Mouse (Mus musculus) naive thymus-derived CD4-positive, alpha-beta T cell, adult 2 months (primary cell): ENCODE results near the gene Trpt1.
"Not testable (repeated sequence)": the region's sequence is repeated elsewhere in the genome, so short reads cannot be mapped to it uniquely, and the experiment has no call there.

ENCODE experiments used
- DNase-seq: peaks from one replicate; pipeline ENCODE4 v3.0.0-alpha.2; 2011; ENCODE audit warnings: low read depth

The Trpt1 gene

DNA sequence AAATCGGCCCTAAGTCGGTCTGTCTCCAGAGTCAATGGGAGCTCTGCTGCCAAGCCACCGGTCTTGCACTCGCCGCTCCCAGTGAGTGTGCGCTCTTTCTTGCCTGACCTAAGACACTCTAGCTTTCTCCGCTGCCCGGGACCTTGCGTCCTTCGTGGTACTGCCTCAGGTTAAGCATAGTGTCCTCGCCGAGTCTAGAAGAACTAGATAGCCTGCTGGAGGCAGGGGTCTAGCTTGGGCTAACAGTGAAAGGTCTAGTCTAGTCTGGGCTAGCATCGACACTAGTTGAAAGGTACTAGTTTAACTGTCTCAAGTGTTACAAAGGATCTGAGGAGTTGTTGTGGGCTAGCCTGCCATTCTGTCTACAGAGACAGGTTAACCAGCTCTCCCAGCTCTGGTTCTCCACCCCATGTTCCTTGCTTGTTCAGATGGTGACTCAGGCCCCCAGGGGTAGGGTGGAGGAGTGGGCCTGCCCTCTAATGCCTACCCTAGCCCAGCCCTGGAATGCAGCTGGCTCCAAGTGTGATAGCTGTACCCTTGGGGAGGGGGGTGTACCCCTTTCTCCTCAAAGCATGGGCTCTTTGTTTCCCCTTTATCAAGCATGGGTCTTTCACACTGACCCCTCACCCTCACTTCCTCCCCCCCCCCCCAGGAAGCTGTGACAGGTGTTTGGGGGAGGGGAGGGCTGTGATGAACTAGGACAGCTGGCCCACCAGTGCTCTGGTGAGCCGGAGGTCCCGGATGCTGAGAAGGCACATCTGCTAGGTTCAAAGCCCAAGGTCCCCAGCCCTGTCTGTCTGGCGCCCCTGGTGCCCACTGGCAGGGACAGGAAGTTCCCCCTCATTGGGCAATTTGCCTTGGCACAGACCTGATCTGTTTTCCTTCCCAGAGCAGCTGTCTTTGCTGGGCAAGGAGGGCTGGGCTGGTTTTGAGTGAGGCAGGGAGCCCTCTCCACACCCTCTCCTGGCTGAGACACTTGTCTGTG, 20.1 kb upstream of the Trpt1 start, which contains the start of gene Plcb3:
Gene Plcb3 (minus strand): TSS at position 934 of the 985 bp plus-strand sequence.
- peak; percentile 74 for DNase-seq

DNA sequence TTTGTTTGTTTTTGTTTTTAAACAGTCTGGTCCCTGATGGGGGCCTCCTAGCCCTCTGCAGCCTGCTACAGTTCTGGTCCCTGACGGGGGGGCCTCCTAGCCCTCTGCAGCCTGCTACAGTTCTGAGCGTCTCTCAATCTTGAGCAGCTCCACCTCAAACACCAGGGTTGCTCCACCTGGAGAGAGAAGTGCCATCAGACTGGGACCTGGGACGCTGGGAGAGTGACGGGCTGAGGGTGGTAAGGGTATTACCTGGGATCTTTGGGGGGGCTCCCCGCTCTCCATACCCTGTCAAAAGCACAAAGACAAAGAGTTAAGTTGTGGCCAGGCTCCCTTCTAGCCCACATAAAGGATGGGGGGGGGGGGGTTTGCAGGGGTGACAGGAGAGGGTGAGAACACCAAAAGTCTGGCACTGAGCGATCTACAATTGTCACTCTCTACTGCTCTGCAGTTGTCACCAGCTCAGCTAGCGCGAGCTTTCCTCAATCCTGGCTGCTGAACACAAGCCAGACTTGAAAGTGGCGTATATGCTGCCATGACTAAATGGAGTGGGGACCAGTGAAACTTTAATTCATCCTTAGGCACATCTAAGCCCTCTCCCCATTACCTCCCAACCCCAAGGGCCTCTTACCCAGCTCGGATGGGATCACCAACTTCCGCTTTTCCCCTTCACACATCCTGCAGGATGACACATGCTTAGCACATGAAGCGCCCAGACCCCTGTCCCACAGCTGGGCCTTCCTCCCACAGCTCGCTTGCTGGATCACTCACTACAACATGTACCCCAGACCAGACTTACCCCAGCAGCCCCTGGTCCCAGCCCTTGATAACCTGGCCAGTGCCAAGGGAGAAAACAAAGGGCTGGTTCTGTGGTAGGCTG, 17.9 kb upstream of the Trpt1 start:
- DNase-seq = no peak

DNA sequence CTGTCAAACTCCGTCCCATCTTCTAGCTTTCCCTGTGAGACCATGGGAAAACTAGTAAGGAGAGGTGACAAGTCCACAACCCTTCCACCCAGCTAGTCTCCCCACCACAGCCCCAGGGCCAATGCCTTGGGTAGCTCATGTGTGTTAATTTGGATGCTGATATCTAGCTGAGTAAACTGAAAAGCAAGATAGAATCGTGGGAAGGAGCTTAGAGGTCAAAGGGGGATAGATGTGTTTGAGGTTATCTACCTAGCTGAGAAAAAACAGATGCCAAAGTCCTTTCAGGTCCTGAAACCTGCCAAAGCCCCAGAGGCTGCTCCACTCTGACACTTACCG, 17.3 kb upstream of the Trpt1 start:
- no peak for DNase-seq

DNA sequence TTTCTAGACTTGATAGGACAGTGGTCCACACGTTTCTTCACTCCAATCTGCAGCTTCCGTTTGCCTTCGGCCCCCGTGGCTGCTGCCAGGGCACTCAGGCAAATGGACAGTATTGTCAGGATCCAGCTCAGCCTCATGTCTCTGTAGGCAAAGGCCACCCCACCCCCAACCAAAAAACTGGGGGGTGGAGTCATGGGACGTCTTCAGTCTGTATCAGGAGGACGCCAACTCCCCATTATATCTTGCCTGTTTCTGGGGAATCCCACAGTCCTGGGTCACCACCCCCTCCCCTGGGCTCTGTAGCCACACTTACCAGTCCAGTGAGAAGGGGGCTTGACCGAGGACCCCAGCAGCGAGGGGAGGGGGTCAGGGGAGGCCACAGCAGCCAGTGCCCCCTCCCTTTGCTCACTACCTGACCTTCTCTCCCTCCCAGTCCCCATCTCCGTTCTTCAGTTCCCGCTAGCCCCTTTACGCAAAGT, 16.9 kb upstream of the Trpt1 start:
- peak; percentile 53 for DNase-seq

DNA sequence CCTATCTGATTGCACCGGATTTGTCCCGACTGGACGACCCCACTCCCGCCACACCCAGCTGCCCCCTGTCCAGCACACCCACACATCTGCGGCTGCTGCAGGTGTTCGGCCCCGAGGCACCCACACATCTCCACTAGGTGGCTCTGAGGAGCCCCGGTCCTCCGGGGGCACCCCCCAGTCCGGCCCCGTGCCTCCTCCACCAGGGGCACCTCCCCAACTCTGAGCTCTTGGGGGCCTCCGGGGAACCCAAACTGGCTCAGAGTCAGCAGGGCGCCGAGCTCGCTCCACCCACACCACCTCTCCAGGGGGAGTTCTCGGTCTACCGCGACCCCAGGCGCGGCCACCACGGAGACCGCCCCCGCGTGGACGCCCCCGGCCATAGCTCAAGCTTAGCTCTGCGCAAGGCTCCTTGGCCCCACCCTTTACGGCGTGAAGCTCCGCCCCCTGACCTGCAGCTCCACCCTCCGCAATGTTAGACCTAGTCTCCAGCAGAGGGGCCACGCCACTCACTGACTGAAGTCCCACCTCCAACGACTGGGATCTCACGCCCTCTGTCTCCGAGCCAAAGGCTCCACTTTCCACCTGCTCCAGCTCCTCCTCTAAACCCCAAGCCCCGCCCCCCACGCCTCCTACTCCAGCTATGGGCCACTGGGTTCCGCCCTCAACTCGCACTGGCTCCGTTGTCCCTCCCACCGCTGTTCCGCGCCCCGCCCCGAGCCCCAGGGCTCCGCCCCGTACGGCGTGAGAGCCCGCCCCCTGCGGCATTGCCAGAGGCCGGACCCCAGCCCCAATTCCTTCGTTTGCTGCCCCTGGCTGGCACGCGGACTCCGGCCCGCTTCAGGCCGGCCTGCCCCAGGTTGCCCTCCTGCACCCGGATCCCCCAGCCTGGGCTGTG, 16.2 kb upstream of the Trpt1 start:
- DNase-seq = peak; percentile 99

DNA sequence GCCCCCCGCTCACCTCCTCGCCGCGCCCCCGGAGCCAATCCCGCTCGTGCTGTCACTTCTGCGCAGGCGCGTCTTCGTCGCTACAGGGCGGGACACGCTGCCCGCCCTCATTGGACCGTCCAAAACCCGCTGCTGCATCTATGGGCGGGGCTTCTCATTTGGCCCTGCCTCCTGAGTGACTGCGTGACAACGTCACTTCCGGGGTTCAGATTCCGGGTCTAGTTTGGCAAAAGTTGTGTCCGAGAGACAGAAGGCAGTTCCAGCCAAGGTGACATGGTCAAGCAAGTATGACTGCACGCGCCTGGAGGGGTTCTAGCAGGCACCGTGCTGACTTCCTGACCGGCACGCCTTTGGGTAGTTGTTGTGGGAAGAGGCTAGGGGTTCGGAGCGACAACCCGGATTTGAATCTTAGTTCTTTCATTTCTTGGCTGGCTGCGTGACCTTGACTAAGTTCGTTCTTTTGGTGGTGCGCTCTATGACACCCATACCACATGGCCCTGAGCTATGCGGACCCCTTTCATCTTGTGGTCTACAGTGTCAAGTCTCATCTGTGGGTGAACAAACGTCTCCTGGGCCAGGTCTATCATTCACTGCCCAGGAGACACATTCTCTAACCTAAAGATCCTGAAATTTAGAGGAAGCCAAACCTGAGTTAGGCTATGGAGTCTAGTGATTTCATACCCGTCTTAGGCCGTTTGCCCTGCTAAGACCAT, 15.4 kb upstream of the Trpt1 start, which contains the start of gene Fkbp2:
Gene Fkbp2 (minus strand): TSS at position 121 of the 713 bp plus-strand sequence.
- peak; percentile 99 for DNase-seq

DNA sequence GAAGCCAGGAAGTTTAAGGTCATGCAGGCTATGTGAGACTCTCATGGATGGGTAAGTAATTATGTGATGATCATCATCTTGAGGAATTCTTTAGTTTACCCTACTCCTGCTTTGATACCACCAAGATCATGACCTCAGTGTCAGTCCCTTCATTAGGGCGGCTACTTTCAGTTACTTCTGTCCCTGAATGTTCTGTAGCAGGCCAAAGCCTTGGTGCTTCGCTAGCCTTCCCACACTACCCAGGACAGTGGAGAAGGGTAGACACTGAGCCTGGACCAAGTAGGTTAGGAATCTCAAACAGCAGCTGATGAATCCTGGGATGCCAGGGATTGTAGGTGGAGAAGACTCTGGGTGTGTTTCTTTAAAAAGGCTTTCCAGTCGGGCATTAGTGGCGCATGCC, 14.5 kb upstream of the Trpt1 start:
- no peak for DNase-seq

DNA sequence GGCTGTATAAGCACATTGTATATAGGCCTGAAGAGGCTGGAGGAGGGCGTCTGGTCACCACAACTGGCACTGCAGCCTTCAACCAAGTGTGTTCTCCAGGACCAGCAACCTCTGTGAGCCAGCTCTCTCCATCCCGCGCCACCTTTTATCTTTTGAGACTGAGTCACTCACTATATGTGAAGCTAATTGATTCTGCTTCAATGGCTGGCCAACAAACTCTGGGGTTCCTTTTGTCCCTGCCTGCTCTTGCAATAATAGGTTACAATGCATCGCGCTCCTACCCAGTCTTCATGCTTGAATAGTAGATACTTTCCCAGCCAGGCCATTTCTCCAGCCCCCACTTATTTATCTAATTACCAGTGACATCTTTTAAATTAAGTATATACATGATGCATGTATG, 12.3 kb upstream of the Trpt1 start:
- DNase-seq = no peak

DNA sequence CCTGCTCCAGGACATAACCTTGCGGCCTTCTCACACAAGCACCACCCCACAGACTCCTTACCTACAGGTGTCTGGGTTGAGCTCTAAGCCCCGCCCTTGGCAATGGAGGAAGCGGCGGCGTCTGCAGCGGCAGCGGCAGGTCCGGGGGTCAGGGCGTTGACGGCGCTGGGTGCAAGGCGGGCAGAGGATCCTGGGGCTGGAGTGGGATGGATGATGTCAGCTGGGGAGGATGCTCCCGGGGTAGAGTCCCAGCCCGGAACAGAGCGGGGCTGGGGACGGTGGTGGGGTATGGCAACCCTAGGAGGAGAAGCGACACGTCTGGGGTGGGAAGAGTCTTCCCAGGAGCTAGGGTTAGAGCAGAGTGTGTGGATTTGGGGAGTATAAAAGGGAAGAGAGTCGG, 10.6 kb upstream of the Trpt1 start:
- no peak for DNase-seq

DNA sequence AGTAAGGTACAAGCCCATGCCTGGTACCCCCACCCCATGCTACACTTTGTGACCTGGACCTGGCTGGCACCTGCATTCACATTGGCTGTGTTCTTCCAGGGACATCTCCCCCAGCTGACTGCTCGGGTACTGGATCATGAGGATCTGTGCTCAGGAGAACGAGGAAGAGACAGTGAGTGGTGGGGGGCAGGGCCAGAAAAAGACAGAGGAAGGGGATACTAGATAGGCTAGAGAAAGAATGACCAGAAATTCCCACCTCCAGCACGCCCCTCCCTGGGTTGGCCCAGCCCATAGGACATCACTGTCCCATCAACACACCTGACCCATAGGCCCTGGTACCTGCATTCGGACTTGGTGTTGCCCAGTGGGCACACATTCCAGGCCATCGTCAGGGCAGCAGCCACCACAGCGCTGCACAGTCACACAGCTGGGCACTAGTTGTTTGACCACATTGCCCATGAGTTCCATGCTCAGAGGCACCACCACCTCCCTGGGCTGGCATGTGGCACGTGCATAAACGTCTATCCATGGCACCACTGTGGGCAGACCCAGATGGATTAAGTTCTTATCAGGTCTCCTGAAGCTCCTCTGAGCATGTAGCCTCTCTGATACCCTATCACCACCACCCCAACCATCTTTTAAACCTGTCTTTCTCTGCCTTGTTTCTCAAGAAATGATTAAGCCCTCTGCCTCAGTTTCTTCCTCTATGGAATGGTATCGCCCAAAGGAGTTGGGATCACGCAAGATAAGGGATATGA, 9.8 kb upstream of the Trpt1 start:
- DNase-seq = no peak

DNA sequence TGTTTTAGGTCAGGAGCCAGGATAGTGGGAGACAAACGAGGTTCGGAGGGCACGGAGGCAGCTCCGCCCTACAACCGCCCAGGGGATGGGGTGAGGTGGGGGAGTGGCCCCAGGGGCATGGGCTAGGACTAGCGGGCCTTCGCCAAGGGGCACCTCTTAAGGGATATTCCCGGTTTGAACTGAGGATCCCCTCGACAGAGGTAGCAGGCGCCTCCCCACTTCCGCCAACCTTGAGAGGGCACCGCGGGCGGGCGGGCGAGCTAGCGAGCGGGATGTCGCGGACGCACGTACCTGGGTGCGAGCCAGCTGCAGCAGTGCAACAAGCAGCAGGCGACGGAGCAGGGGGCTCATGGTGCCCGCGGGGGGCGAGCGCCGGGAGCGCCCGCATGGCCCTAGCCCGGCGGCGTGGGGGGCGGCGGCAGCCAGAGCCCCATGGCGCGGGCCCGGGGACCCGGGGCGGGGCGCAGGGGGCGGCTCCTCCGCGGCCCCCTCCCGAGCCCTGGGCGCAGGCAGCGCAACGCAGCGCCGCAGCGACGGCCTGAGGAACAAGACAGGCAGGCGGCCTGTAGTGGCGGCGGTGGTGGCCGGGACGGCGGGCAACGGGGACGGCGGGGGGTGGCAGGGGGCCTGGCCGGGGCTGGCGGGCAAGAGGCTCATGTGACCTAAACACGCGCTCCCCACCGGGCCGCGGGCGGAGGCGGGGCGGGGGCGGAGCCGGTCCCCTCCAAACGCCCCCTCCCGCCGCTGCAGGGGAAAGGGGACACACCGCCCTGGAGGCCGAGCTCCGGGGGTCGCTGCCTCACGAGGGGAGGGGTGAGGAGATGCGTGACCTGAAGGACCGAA, 8.6 kb upstream of the Trpt1 start, which contains the start of gene Vegfb:
Gene Vegfb (minus strand): TSS at position 591 of the 843 bp plus-strand sequence.
- peak; percentile 64 for DNase-seq

DNA sequence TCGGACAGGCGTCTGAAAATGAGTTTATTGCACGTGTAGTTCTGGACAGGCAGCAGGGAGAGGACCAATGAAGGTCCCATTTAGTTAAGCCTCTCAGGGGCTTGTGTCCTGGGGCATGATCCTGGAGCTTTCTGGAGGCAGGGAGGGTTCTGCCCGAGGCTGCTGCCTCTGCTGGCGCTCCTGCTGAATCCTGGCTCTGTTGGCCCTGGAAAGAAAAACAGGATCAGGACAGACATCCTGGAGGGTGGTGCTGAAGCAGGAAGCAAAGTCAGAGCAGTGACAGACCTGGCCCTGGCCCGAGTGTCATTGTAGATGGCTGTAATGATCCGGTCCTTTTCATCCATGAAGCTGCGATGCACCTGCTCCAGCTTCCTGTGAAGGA, 8.0 kb upstream of the Trpt1 start:
- no peak for DNase-seq

DNA sequence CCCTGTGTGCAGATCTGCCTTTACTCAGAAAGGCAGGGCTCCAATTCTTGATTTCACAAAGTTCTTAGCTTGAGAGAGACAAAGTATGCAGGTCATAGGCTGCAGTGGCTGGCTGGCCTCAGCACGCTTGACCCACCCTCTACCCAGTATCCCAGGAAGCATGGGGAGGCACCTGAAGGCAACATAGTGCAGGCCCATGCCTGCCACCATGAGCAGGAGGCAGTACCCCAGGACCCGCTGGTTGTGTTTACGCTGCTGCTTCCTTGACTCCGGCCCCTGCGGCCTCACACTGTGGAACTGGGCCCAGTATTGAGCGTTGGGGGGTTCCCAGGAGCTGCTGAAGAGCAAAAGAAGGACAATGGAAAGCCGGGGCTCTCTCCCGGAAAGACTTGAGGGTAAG, 6.7 kb upstream of the Trpt1 start:
- no peak for DNase-seq

DNA sequence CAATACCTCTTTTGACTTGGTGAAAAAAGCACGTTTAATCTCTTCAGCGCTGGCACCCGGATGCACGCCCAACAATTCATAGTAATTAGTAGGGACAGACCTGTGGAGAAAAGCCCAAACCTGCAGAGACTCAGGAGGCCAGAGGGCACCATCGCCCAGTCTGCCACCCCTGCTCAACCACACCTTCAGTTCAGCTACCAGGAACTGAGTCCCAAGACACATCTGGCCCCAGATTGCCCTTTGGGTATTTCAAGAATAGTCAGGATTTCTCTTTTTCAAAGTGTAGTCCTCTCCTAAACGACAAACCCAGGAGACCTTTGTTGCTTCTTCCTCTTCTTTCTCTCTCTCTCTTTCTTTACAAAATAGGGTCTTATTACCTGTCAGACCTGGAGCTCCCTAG, 5.2 kb upstream of the Trpt1 start:
- no peak for DNase-seq

DNA sequence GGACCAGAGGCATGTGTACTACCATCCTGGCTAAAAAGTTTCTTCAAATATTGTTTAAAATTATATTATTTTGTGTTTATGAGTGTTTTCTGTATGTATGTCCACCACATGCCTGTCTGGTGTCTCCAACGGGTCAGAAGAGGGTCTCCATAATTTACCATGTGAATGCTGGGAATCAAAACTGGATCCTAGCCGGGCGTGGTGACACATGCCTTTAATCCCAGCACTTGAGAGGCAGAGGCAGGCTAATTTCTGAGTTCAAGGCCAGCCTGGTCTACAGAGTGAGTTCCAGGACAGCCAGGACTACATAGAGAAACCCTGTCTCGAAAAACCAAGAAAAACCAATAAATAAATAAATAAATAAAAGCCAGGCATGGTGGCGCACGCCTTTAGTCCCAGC, 4.8 kb upstream of the Trpt1 start:
- not testable (repeated sequence) for DNase-seq

DNA sequence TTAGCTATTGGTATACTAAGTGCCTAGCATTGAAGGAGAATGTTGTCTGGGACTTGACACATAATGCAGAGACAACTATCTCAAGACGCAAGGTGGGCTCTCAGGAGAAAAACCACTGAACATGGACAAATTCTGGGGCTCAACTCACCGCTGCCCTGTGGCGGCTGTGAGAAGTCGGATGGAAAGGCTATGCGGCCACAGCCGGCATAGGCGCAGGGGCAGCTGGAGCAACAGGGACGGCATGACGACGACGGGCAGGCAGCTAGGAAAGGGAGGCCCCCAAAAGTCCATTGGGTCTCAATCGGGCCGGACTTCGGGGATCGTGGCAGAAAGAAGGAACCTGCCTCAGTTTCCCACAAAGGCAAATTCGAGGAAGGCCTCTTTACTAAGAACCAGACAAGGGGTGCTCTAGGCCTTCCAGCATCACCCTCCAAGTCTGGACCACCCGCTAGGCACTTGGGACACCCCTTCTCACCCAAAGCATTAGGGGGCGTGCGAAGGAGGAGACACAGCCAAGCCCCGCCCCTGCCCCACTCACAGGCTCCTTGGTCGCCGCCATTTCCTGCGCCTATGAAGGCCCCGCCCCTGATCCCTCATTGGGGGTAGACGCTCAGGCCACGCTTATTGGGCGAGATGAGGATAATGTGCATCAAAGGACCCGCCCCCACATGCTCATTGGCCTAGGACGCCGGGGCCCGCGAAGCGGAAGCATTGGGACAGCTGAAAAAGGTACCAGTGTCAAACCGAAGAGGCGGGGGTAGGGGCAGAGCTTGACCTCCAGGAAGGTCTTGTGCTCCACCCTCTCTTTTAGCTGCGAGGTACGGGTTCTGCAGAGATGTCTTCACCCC, 3.7 kb upstream of the Trpt1 start, which contains the start of gene Dnajc4:
Gene Dnajc4 (minus strand): TSS at position 562 of the 848 bp plus-strand sequence.
- peak; percentile 96 for DNase-seq

DNA sequence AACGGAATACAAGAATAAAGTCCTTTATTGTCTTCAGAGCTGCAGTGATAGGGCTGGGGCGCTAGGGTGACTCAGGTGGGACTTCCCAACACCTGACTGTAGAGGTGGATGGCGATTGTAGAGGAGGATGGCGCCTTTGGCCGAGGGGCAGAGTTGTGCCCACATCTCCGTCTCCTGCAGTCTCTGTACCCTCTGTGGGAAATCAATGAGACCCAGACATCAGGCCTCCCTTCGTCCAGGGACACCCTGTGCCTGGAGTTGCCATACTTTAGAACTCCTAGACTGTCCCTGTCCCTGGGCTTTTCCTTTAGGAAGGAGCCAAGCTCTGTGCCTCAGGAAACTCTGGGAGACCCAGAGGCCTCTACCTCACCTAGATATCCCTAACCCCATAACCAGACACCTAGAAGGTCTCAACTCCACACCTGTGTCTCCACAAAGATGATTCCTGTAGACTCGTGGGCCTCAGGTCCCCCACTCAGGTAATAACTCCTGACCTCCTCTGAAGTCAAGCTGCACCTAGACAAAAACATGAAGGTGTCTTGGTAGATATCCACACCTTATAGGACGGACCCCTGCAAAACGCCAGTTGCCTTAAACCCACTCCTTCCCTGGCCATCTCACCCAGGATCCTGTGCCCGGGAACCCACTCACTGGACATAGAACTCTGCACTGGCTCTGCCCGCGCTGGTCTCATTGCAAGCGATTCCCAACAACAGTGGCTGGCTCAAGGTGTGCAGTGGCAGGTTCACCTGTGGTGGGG, 2.7 kb upstream of the Trpt1 start:
- peak; percentile 28 for DNase-seq
